Mouse (Mus musculus) CH12.LX (cell line): ENCODE measurements at regions not wholly inside any gene's neighbourhood (a gene's known extent, or its start where the extent isn't known, plus 50 kb on each side); places are given as distances from the start of the nearest gene placed in this dataset.
A peak's percentile ranks its signal among the peaks of the same experiment; 100 is the strongest.
"Not testable (repeated sequence)": the region's sequence is repeated elsewhere in the genome, so short reads cannot be mapped to it uniquely, and the experiment has no call there.

ENCODE experiments used
- DNase-seq: peaks from one replicate; pipeline ENCODE4 v3.0.0-alpha.2; 2013; ENCODE audit errors: extremely low read depth
- H3K27ac ChIP-seq: 2 replicates; pipeline ENCODE4 v1.5.1; 2012; ENCODE audit warnings: low read depth, mild to moderate bottlenecking, control low read depth, moderate library complexity; ENCODE audit not compliant: insufficient read depth
- H3K27me3 ChIP-seq: replicated peaks from 2 replicates; pipeline ENCODE3; 2012; ENCODE audit warnings: inconsistent platforms
- H3K36me3 ChIP-seq, 2 experiments: replicated peaks in 1 of 2; 2 replicates each; pipeline versions ENCODE3 to v1.6.1; 2012; ENCODE audit warnings: inconsistent platforms in 1 of 2, low read length in 1 of 2, mild to moderate bottlenecking in 1 of 2, mixed read lengths in 1 of 2, moderate library complexity in 1 of 2; ENCODE audit not compliant: control insufficient read depth in 1 of 2, insufficient read depth in 1 of 2
- H3K4me1 ChIP-seq, 2 experiments: 2 replicates each; pipeline ENCODE4 v1.6.1; 2012; ENCODE audit warnings: inconsistent platforms in 1 of 2, moderate library complexity in 1 of 2; ENCODE audit not compliant: insufficient read depth in 2 of 2, control insufficient read depth in 1 of 2
- H3K4me2 ChIP-seq: 2 replicates; pipeline ENCODE4 v1.6.1; 2012; ENCODE audit warnings: low read depth, mild to moderate bottlenecking, control low read depth; ENCODE audit not compliant: poor library complexity, insufficient read depth, severe bottlenecking
- H3K4me3 ChIP-seq, 3 experiments: fragments of 150-350 bp in 1 of 3; sonication (generic) in 1 of 3; replicated peaks in 1 of 3; 2 replicates each; pipeline versions ENCODE3 to v1.5.1; 2011 to 2012; ENCODE audit warnings: low read depth in 2 of 3, low read length in 2 of 3, mild to moderate bottlenecking in 2 of 3, moderate library complexity in 2 of 3, control low read depth in 1 of 3, improper control_type of control experiment in 1 of 3, inconsistent platforms in 1 of 3, mixed read lengths in 1 of 3; ENCODE audit not compliant: poor library complexity in 1 of 3
- H3K79me2 ChIP-seq: replicated peaks from 2 replicates; pipeline ENCODE4 v1.6.1; 2012; ENCODE audit warnings: mild to moderate bottlenecking, moderate library complexity; ENCODE audit not compliant: control insufficient read depth, poor library complexity, insufficient read depth, severe bottlenecking; ENCODE audit errors: extremely low read depth
- H3K9ac ChIP-seq: 2 replicates; pipeline ENCODE4 v1.6.1; 2012; ENCODE audit warnings: low read depth, mild to moderate bottlenecking, control low read depth, moderate library complexity; ENCODE audit not compliant: insufficient read depth
- H3K9me3 ChIP-seq: replicated peaks from 2 replicates; pipeline ENCODE3; 2012; ENCODE audit warnings: low read length, inconsistent platforms, mixed read lengths
- CHD1 ChIP-seq: IDR thresholded peaks from 2 replicates; pipeline ENCODE4 v1.6.1; 2012; ENCODE audit warnings: low read depth, low read length, improper control_type of control experiment, inconsistent platforms
- CTCF ChIP-seq, 2 experiments: IDR thresholded peaks in 1 of 2; conservative IDR thresholded peaks in 1 of 2; 2 replicates each; pipeline ENCODE4 v1.5.1; 2011 to 2012; ENCODE audit warnings: low read depth in 2 of 2, low read length in 2 of 2, improper control_type of control experiment in 1 of 2, inconsistent platforms in 1 of 2, mild to moderate bottlenecking in 1 of 2, moderate library complexity in 1 of 2
- ELF1 ChIP-seq: IDR thresholded peaks from 2 replicates; pipeline ENCODE4 v1.6.1; 2014; ENCODE audit warnings: low read depth, mild to moderate bottlenecking, inconsistent platforms, low read length, improper control_type of control experiment
- EP300 ChIP-seq: IDR thresholded peaks from 2 replicates; pipeline ENCODE4 v1.6.1; 2011; ENCODE audit warnings: low read length, improper control_type of control experiment
- ETS1 ChIP-seq: conservative IDR thresholded peaks from 2 replicates; pipeline ENCODE4 v1.6.1; 2012; ENCODE audit warnings: low read depth, mild to moderate bottlenecking, inconsistent platforms, low read length, improper control_type of control experiment, moderate library complexity
- GABPA ChIP-seq: IDR thresholded peaks from 2 replicates; pipeline ENCODE4 v1.6.1; 2012; ENCODE audit warnings: low read depth, low read length, improper control_type of control experiment, inconsistent platforms; ENCODE audit not compliant: insufficient replicate concordance
- HCFC1 ChIP-seq: IDR thresholded peaks from 2 replicates; pipeline ENCODE4 v1.6.1; 2012; ENCODE audit warnings: low read depth, mild to moderate bottlenecking, inconsistent platforms, low read length, improper control_type of control experiment
- IRF4 ChIP-seq: IDR thresholded peaks from 2 replicates; pipeline ENCODE4 v1.6.1; 2014; ENCODE audit warnings: low read depth, mild to moderate bottlenecking, inconsistent platforms, low read length, improper control_type of control experiment
- MAZ ChIP-seq: IDR thresholded peaks from 2 replicates; pipeline ENCODE4 v1.6.1; 2012; ENCODE audit warnings: low read depth, mild to moderate bottlenecking, inconsistent platforms, low read length, improper control_type of control experiment, moderate library complexity
- MEF2A ChIP-seq: IDR thresholded peaks from 2 replicates; pipeline ENCODE4 v1.6.1; 2014; ENCODE audit warnings: low read depth, mild to moderate bottlenecking, inconsistent platforms, low read length, improper control_type of control experiment, borderline replicate concordance
- MXI1 ChIP-seq: IDR thresholded peaks from 2 replicates; pipeline ENCODE4 v1.6.1; 2011; ENCODE audit warnings: mild to moderate bottlenecking, low read depth, low read length, improper control_type of control experiment
- MYC ChIP-seq: IDR thresholded peaks from 2 replicates; pipeline ENCODE4 v1.6.1; 2011; ENCODE audit warnings: low read depth, mild to moderate bottlenecking, improper control_type of control experiment, low read length
- NELFE ChIP-seq: IDR thresholded peaks from 2 replicates; pipeline ENCODE4 v1.6.1; 2011; ENCODE audit warnings: low read depth, low read length, improper control_type of control experiment
- RAD21 ChIP-seq: IDR thresholded peaks from 2 replicates; pipeline ENCODE4 v1.6.1; 2011; ENCODE audit warnings: low read depth, mild to moderate bottlenecking, low read length, improper control_type of control experiment, moderate library complexity
- SIN3A ChIP-seq: IDR thresholded peaks from 2 replicates; pipeline ENCODE4 v1.6.1; 2012; ENCODE audit warnings: low read length, improper control_type of control experiment, inconsistent platforms
- SMC3 ChIP-seq: IDR thresholded peaks from 2 replicates; pipeline ENCODE4 v1.6.1; 2011; ENCODE audit warnings: low read depth, low read length, improper control_type of control experiment
- TBP ChIP-seq: conservative IDR thresholded peaks from 2 replicates; pipeline ENCODE4 v1.6.1; 2011; ENCODE audit warnings: low read depth, low read length, improper control_type of control experiment
- TCF12 ChIP-seq: IDR thresholded peaks from 2 replicates; pipeline ENCODE4 v1.6.1; 2014; ENCODE audit warnings: low read depth, mild to moderate bottlenecking, inconsistent platforms, low read length, improper control_type of control experiment
- UBTF ChIP-seq: IDR thresholded peaks from 2 replicates; pipeline ENCODE4 v1.6.1; 2012; ENCODE audit warnings: low read depth, mild to moderate bottlenecking, inconsistent platforms, low read length, improper control_type of control experiment, moderate library complexity
- USF2 ChIP-seq: conservative IDR thresholded peaks from 2 replicates; pipeline ENCODE4 v1.6.1; 2011; ENCODE audit warnings: low read depth, low read length, improper control_type of control experiment
- ZMIZ1 ChIP-seq: IDR thresholded peaks from 2 replicates; pipeline ENCODE4 v1.6.1; 2012; ENCODE audit warnings: low read depth, mild to moderate bottlenecking, inconsistent platforms, low read length, improper control_type of control experiment
- dilution Hi-C: fragments of 300-500 bp; cut with MboI; formaldehyde crosslinking; loops from 2 replicates; pipeline ENCODE4 v1.14.3; 2020; ENCODE audit warnings: low sequenced_read_pairs; ENCODE audit not compliant: extremely low pct_unique_long_range_greater_than_20kb, extremely low pct_ligation_motif_present
- in situ Hi-C: fragments of 300-500 bp; cut with MboI; formaldehyde crosslinking; loops from 3 replicates; pipeline ENCODE4 v1.14.3; 2019; ENCODE audit warnings: low sequenced_read_pairs, low pct_ligation_motif_present, low pct_unique_long_range_greater_than_20kb, mixed read lengths

- Histone ChIP-seq H3K9ac (no peak overlapping the region), H3K36me3 (no peaks in the 10 kb centered on the region), H3K4me3 (no peak overlapping the region), H3K9me3 (no peaks in the 10 kb centered on the region), H3K27me3 (no peaks in the 10 kb centered on the region), H3K4me1 (no peaks in the 10 kb centered on the region), H3K4me2 (no peak overlapping the region), H3K79me2 (no peaks in the 10 kb centered on the region), H3K27ac (no peak overlapping the region)
- no peak for TF ChIP-seq MYC
- no peak for DNase-seq
- dilution Hi-C loops, result no loop called here
- in situ Hi-C loops, result no loop called here
Observed at GRCm38 (mm10) chr10:57047719-57048118, 438.5 kb upstream of the Hsf2 start.

- DNase-seq, result peak; percentile 74
- in situ Hi-C loops, H3K36me3 ChIP-seq, H3K79me2 ChIP-seq, H3K9me3 ChIP-seq, H3K27me3 ChIP-seq, H3K9ac ChIP-seq, H3K27ac ChIP-seq, dilution Hi-C loops, H3K4me1 ChIP-seq: not testable (repeated sequence)
- Histone ChIP-seq H3K4me2 (peak overlapping the region; percentile 57; the same call in 1 of the 2 replicates), H3K4me3 (peak overlapping the region in 1 of 3 experiments; percentile 36)
- TF ChIP-seq ETS1, result 0 out of 2 replicates have a peak, but pooled peaks have one; percentile 34
- peak; percentile 30; the same call in 1 of the 2 replicates for TF ChIP-seq TCF12
- peak; percentile 61; the same call in 1 of the 2 replicates for TF ChIP-seq IRF4
- peak; percentile 47; the same call in 1 of the 2 replicates for TF ChIP-seq TBP
- TF ChIP-seq EP300, result peak; percentile 64
Observed at GRCm38 (mm10) chr10:57053375-57053774, 432.8 kb upstream of the Hsf2 start.

- Histone ChIP-seq H3K4me3 (no peak overlapping the region), H3K27me3 (no peaks in the 10 kb centered on the region), H3K9me3 (no peaks in the 10 kb centered on the region), H3K4me1 (no peaks in the 10 kb centered on the region), H3K4me2 (no peak overlapping the region), H3K79me2 (no peaks in the 10 kb centered on the region), H3K27ac (no peak overlapping the region), H3K36me3 (no peaks in the 10 kb centered on the region), H3K9ac (no peak overlapping the region)
- dilution Hi-C loops, result no loop called here
- no peak for DNase-seq
- in situ Hi-C loops, result no loop called here
- TF ChIP-seq ELF1 (no peak), MYC (no peak), GABPA (no peak), NELFE (no peak), USF2 (no peak), MAZ (no peak), RAD21 (no peak), ZMIZ1 (no peak), TBP (no peak), MXI1 (no peak), ETS1 (no peak), SIN3A (no peak), CHD1 (no peak), CTCF (conservative IDR thresholded peaks at IDR 0.05 in 1 of 2, IDR thresholded peaks at IDR 0.05 in 1 of 2; ENCODE audit: low read depth in 2 of 2, low read length in 2 of 2) (no peak), UBTF (no peak), SMC3 (no peak), MEF2A (no peak), HCFC1 (no peak)
Observed at GRCm38 (mm10) chr10:57090131-57090530, 396.1 kb upstream of the Hsf2 start.
